Mouse (Mus musculus): ENCODE measurements around the gene Dnah9. TPM values are rescaled to one million over a fixed set of nuclear protein-coding genes. Genes with fewer than 3 reads are reported as not detected.

Gene Dnah9
- polyA plus RNA-seq, 1 experiment from 2014 or later: 1.8 TPM

GRCm38 (mm10) chr11:65903944-65904343 lies 264.4 kb downstream of the Dnah9 start:
- Histone ChIP-seq H3K4me1 (ENCODE audit: insufficient read depth, low read depth, low read length) (no peaks in the 10 kb centered on the region), H3K9ac (replicated peaks; ENCODE audit: low read depth) (no peak overlapping the region), H3K27ac (ENCODE audit: low read length) (no peak overlapping the region), H3K27me3 (replicated peaks; ENCODE audit: insufficient read depth, low read length) (no peaks in the 10 kb centered on the region), H3K9me3 (ENCODE audit: low read length) (no peaks in the 10 kb centered on the region), H3K4me2 (replicated peaks; ENCODE audit: low read depth, low read length) (no peak overlapping the region), H3K36me3 (ENCODE audit: insufficient read depth, low read length) (no peaks in the 10 kb centered on the region), H3K4me3 (ENCODE audit: low read depth, low read length) (no peak overlapping the region)
- TF ChIP-seq EP300 (IDR thresholded peaks at IDR 0.05) (no peak), CTCF (IDR thresholded peaks at IDR 0.05) (no peak)
- ATAC-seq: no peak
- WGBS: 63% methylated on average over 2 of the region's 2 CpGs
- DNase-seq (ENCODE audit: low spot score): no peak

- no peaks in the 10 kb centered on the region for H3K36me3 ChIP-seq (ENCODE audit: insufficient read depth, low read length)
- TF ChIP-seq CTCF (IDR thresholded peaks at IDR 0.05) (no peak), EP300 (IDR thresholded peaks at IDR 0.05) (no peak)
- no peak overlapping the region for H3K27ac ChIP-seq (ENCODE audit: low read length)
- DNase-seq (ENCODE audit: low spot score): no peak
- WGBS: 62% methylated on average over 2 of the region's 2 CpGs
- no peak overlapping the region for H3K9ac ChIP-seq (replicated peaks; ENCODE audit: low read depth)
- no peak overlapping the region for H3K4me3 ChIP-seq (ENCODE audit: low read depth, low read length)
- ATAC-seq: no peak
- no peak overlapping the region for H3K4me2 ChIP-seq (replicated peaks; ENCODE audit: low read depth, low read length)
- H3K27me3 ChIP-seq (replicated peaks; ENCODE audit: insufficient read depth, low read length): no peaks in the 10 kb centered on the region
- no peaks in the 10 kb centered on the region for H3K9me3 ChIP-seq (ENCODE audit: low read length)
- H3K4me1 ChIP-seq (ENCODE audit: insufficient read depth, low read depth, low read length): no peaks in the 10 kb centered on the region
Observed at GRCm38 (mm10) chr11:65881465-65881864, 286.9 kb downstream of the Dnah9 start.

- no peak for ATAC-seq
- no peak for TF ChIP-seq CTCF (IDR thresholded peaks at IDR 0.05)
- TF ChIP-seq EP300 (IDR thresholded peaks at IDR 0.05): no peak
Observed at GRCm38 (mm10) chr11:65877146-65877775, 291.1 kb downstream of the Dnah9 start.

GRCm38 (mm10) chr11:65861476-65861875 lies 306.9 kb downstream of the Dnah9 start:
- Histone ChIP-seq H3K36me3 (ENCODE audit: insufficient read depth, low read length) (no peaks in the 10 kb centered on the region), H3K4me3 (ENCODE audit: low read depth, low read length) (no peak overlapping the region), H3K27me3 (replicated peaks; ENCODE audit: insufficient read depth, low read length) (no peaks in the 10 kb centered on the region), H3K27ac (ENCODE audit: low read length) (no peak overlapping the region), H3K4me1 (ENCODE audit: insufficient read depth, low read depth, low read length) (no peaks in the 10 kb centered on the region), H3K4me2 (replicated peaks; ENCODE audit: low read depth, low read length) (no peak overlapping the region), H3K9me3 (ENCODE audit: low read length) (no peaks in the 10 kb centered on the region), H3K9ac (replicated peaks; ENCODE audit: low read depth) (no peak overlapping the region)
- DNase-seq (ENCODE audit: low spot score) (no peak), ATAC-seq (no peak)
- no peak for TF ChIP-seq CTCF (IDR thresholded peaks at IDR 0.05)
- TF ChIP-seq EP300 (IDR thresholded peaks at IDR 0.05): no peak
- WGBS: 22% methylated on average over 4 of the region's 4 CpGs

More at GRCm38 (mm10) chr11:65877146-65877775, 291.1 kb downstream of the Dnah9 start:
- no peaks in the 10 kb centered on the region for H3K4me1 ChIP-seq (ENCODE audit: insufficient read depth, low read depth, low read length)
- H3K36me3 ChIP-seq (ENCODE audit: insufficient read depth, low read length): no peaks in the 10 kb centered on the region
- no peak overlapping the region for H3K4me3 ChIP-seq (ENCODE audit: low read depth, low read length)
- H3K9me3 ChIP-seq (ENCODE audit: low read length): no peaks in the 10 kb centered on the region
- H3K27ac ChIP-seq (ENCODE audit: low read length): no peak overlapping the region
- no peak overlapping the region for H3K9ac ChIP-seq (replicated peaks; ENCODE audit: low read depth)
- WGBS: 68% methylated on average over 1 of the region's 1 CpGs
- no peak for DNase-seq (ENCODE audit: low spot score)
- H3K4me2 ChIP-seq (replicated peaks; ENCODE audit: low read depth, low read length): no peak overlapping the region
- H3K27me3 ChIP-seq (replicated peaks; ENCODE audit: insufficient read depth, low read length): no peaks in the 10 kb centered on the region

GRCm38 (mm10) chr11:65852066-65852465 lies 316.3 kb downstream of the Dnah9 start:
- H3K27me3 ChIP-seq (replicated peaks; ENCODE audit: insufficient read depth, low read length): no peaks in the 10 kb centered on the region
- ATAC-seq (no peak), DNase-seq (ENCODE audit: low spot score) (peak; percentile 21)
- TF ChIP-seq EP300 (IDR thresholded peaks at IDR 0.05) (no peak), CTCF (IDR thresholded peaks at IDR 0.05) (peak; percentile 65)
- H3K4me2 ChIP-seq (replicated peaks; ENCODE audit: low read depth, low read length): no peak overlapping the region
- no peaks in the 10 kb centered on the region for H3K9me3 ChIP-seq (ENCODE audit: low read length)
- no peaks in the 10 kb centered on the region for H3K4me1 ChIP-seq (ENCODE audit: insufficient read depth, low read depth, low read length)
- no peak overlapping the region for H3K9ac ChIP-seq (replicated peaks; ENCODE audit: low read depth)
- no peaks in the 10 kb centered on the region for H3K36me3 ChIP-seq (ENCODE audit: insufficient read depth, low read length)
- 8% methylated on average over 1 of the region's 1 CpGs for WGBS
- no peak overlapping the region for H3K27ac ChIP-seq (ENCODE audit: low read length)
- H3K4me3 ChIP-seq (ENCODE audit: low read depth, low read length): no peak overlapping the region

GRCm38 (mm10) chr11:65846446-65846845 lies 321.9 kb downstream of the Dnah9 start:
- Histone ChIP-seq H3K27ac (ENCODE audit: low read length) (no peak overlapping the region), H3K4me3 (ENCODE audit: low read depth, low read length) (no peak overlapping the region), H3K4me1 (ENCODE audit: insufficient read depth, low read depth, low read length) (no peaks in the 10 kb centered on the region), H3K9me3 (ENCODE audit: low read length) (no peaks in the 10 kb centered on the region), H3K36me3 (ENCODE audit: insufficient read depth, low read length) (no peaks in the 10 kb centered on the region), H3K4me2 (replicated peaks; ENCODE audit: low read depth, low read length) (no peak overlapping the region), H3K9ac (replicated peaks; ENCODE audit: low read depth) (no peak overlapping the region), H3K27me3 (replicated peaks; ENCODE audit: insufficient read depth, low read length) (no peaks in the 10 kb centered on the region)
- 54% methylated on average over 5 of the region's 5 CpGs for WGBS
- ATAC-seq: no peak
- TF ChIP-seq EP300 (IDR thresholded peaks at IDR 0.05) (no peak), CTCF (IDR thresholded peaks at IDR 0.05) (no peak)
- DNase-seq (ENCODE audit: low spot score): no peak

Data from lung, postnatal 0 days (tissue).